Mouse (Mus musculus) CD4-positive, CD25-positive, alpha-beta regulatory T cell, adult 2 months (primary cell): ENCODE measurements around the gene Mcu.
A peak's percentile ranks its signal among the peaks of the same experiment; 100 is the strongest.

ENCODE experiments used
- DNase-seq: peaks from one replicate; pipeline ENCODE4 v3.0.0-alpha.2; 2012; ENCODE audit warnings: low read depth, low spot score

Mcu gene

DNA sequence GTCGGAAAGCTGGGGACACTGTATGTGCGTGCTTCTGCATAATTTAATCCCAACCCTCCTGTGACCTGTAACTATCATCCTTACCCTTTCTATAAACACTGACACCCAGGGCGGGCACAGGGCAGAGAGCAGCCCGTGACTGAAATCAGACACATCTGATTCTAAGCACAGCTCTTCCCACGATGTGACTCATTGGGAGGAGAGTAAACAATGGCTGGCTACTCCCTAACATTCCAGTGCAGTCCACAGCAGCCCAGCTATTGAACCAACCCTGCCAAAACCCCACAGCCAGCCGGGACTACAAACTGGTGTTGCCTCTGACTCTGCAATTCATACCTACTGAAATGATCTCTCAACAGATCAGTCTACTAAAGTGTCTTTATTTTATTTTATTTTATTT lies 78.9 kb downstream of the Mcu start:
- DNase-seq = no peak

DNA sequence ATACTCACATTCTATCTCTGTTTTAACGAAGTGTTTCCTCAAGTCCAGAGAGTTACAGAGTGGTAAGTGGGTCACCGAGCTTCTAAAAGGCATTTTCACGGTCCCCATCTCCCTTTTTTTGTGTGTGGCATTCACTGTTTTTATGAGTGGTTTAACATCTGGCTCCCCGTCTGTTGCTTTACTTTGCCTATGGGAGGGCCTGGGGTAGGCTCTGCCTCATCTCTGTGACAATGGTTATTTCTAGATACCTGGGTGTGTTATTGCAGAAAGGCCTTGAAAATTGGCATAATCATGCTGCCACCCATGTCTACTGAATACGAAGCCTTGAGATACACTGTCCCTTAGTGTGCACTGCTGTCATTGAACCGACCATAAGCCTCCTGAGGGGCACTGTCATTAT lies 84.2 kb downstream of the Mcu start:
- DNase-seq = no peak

DNA sequence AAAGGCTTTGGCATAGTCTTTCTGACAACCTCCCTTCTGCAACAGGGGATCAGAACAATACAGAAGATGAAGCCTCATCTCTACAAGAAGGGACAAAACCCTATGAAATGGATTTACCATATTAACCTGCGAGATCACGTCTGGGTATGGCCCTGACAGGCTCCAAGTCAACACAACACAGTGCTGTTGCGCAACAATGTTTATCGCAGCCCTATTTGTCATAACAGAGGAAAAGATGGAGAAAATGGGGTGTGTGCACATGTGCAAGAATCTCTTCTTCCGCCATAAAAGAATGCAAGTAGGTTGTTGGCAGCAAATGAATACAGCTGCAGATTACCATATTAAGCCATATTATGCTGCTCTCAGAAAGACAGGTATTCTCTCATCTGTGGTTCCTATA lies 88.7 kb downstream of the Mcu start:
- no peak for DNase-seq

DNA sequence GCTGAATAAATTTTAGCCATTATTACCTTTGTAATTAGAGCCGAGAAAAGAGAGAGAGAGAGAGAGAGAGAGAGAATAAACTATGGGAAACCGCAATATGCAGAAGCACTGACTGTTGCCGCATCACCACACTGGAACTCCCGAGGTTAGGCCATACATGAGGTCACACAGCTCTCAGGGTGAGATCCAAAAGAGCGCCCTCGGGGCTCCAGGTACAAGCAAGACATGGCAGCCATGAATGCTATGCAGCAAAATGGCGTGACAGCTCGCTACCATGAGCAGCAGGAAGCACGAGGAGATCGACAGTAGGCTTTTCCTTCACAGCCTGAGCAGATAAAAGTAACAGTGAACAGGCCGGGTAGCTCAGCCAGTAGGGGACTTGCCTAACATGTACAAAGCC lies 89.2 kb downstream of the Mcu start:
- no peak for DNase-seq

DNA sequence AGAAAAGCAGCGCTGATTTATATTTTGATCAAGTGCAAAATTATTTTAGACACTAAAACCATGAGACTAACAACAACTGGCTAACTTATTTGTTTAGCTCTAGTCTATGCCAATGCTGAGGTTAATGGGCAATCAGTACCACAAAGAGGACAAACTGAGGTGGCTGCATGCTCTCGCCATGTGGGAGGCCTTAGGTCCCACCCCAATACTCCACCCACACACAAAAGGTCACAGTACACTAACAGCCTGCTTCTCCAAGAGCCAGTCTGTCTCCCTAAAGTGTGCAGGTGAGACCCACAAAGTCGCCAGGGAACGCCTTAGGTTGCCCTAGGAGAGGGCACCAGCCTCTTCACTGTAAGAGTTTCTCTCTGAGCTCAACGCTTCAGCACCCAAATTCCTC lies 91.8 kb downstream of the Mcu start:
- no peak for DNase-seq

DNA sequence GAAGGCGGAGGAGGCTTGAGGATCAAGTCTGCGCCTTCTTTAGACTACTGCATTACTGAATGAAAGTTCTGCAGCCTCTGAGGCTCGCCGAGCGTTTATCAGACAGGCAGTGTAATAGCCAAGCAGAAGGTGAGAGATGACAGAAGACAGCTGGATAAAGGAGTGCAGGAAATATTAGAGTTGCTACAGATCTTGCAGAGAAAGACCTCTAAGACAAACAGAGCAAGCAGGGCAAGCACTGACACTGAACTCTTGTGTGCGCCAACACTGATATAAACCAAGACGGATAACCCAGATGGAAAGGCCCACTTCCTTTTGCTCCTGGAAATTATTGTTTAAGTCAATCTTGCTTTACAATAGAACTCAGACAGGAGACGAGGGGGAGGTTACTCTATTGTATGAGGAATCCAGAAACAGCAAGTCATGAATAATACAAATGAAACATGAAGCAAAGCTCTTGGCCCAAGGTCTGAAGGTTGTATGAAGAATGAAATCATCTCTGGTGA lies 92.6 kb downstream of the Mcu start:
- no peak for DNase-seq

DNA sequence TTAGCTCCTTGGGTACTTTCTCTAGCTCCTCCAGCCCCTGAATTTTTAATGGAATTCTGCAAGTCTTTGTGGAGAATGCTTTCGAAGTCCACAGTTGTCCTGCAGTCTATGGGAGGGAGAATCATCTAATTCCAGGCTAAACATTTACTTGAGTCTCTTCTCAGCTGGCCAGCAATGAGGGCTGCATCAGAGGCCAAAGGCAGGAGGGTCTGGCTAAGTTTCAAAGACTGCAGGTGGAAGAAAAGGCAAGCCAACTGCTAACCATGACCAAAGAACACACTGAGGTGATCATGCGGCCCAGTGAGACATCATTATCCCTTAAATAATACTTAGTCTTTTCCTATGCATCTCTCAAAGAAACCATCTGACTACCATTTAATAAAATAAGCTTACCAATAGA lies 95.8 kb downstream of the Mcu start:
- no peak for DNase-seq

DNA sequence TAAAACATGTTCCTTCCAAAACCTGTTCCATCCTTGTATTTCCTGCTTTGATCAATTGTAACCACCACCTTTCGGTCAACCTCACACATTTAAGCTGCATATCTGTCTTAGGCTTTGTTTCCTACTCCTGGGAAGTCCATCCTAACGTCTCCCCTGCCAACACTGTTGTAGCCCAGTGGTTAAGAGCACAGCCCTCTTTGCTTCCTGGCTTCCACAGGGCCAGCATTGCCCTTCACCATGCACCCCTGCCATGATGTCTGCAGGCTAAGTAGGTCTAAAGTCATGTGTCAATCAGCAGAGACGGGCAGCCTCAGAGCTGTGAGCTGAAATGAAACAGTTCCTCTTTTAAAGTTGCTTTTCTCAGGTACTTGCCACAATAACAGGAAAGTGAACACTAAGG lies 97.1 kb downstream of the Mcu start:
- DNase-seq = no peak

DNA sequence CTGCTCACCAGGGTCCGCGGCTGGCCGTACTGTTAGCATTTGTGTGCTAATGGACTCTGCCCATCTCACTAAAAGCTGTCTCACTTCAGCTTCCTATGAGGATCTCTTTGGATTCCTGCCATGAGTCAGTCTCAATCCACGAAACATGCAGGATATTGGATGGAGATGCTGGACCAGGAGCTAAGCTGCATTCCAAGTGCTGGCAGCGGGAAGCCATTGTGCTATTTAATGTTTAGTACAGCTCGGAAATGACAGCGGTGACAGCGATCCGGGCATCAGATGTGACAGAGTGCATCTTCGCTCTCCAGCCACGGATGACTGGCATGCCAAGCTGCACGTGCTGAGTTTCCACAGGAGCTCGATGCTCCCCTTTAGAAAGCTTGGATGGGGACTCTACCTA lies 99.3 kb downstream of the Mcu start:
- no peak for DNase-seq

DNA sequence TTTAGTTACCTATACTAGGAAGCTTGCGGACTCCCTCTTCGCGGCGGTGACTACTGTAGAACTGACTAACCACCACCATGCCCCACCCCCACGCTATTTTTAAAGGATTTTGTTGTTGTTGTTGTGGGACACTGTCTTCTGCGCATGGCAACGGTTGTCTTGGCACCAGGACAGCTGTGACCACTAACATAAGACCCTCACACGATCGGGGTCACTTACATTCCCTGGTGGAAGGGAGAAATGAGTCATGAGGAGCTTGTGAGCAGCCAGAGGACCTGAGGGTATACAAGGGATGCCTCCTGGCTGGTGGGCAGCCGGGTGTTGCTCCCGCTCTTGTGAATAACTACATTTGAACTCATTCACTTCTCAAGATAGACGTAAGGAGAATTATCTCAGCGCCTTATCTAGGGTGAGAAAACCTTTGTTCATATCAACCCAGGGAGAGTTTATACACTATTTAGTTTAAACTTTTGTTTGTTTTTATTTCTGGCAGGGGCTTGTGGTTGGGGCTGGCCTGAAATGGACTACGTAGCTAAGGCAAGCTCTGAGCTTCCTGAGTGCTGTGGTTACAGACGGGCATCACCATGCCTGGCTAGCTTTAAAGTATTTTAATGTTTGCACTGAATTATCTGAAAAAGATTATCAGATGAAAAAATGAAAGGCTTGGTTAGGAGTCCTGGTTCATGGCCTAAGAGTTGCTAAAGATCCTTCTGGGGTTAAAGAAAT lies 101.6 kb downstream of the Mcu start:
- DNase-seq = no peak

DNA sequence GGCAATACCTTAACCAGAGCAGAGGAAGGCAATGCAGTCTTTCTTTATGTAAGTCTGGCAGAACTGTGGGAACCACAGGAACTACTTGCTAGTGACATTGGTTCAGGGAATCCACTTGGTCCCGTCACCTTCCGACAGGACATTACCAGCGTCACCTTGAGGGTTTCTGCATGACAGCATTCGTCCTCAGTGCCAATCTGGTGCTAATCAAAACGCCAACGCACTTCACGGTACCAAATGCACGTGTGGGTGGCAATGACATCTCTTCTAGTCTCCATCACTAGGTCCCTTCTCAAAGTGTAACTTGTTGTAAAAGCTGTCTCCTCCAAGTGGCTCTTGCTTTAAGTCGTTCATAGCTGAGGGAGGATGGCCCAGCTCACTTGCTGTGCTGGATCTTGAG lies 104.3 kb downstream of the Mcu start:
- peak; percentile 50 for DNase-seq

DNA sequence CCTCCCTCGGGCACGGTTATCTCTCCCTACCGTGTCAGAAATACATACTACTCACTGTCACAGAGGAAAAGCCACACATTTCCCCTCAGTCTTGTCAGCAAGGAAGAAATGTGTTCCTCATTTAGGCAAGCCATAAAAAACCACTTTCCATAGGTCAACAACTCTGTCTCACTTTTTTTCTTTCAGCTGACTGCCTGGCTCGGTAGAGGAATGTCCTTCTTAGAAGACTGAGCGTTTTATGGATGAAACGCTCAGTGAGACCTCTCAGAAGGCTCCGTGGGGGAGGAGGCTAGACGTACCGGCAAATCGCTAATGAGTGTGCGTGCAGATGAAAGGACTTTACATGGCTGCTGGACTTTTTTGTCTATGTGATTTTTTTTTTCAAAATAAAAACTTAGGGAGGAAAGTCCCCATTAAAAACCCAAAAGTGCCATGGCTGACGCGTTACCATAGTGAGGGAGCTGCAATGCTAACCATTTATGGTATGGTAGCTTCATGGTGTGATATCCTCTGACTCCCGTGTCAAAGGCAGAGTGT lies 105.0 kb downstream of the Mcu start:
- peak; percentile 65 for DNase-seq

DNA sequence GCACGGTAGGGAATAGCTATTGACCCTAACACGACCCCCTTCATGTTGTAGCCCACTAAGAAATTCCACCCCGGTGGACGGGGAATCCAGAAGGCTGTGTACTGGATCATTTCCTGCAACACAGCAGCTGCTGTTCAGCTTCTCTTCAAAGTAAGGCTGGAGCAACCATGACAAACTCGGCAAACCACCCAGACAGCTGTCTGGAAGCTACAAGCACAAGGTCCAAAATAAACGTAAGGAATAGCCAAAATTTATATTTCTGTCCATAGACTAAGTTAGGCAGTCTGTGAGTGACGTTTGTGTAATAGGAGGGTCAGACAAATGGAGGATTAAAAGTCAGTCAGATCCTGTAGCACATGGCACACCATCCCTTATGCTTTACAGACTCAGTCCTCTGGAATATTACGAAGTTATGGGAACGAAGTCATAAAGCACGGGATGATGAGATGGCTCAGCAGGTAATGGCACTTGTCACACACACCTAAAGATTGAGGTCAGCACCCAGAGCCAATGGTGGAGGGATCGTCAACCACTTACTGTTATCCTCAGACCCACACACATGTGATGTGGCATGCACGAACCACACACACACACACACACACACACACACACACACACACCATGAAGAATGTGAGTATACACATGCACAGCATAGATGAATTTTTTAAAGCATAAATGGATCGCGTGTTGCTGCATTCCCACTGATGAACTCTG lies 105.6 kb downstream of the Mcu start:
- DNase-seq = no peak

DNA sequence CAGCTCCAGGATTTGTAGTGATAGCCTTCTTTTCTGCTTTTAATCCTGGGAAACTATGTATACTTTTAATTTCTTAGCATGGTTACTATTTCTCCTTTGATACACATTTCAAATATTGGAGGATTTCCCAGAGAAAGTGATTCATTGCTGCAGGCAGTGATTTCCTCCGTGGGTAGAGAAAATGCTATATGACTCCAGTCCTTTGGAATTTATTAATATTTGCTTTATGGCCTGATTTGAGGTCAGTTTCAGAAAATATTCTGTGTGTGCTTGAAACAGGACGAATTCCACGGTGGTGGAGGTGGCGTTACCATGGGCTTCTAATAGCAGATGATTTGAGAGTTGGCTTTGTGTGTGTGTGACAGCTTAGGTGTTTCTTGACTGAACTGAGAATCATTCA lies 107.3 kb downstream of the Mcu start:
- no peak for DNase-seq

DNA sequence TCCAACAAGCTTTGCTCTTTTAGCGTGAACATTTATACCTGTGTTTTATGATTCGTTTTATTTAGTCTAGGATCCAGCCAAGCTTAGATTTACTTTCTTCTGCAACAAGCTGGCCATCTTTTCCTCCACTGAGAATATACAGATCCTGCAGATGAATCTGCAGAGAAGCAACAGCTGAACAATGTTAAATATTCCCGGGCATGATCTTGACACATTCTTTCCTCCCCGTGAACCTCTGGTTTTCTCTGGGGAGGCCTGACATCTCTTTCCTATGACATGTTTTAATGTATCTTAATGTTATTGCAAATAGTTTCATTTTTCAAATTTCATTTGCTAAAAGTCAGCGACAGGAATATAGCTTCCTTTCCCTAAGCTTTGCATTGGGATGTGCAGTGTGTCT lies 109.8 kb downstream of the Mcu start:
- no peak for DNase-seq

DNA sequence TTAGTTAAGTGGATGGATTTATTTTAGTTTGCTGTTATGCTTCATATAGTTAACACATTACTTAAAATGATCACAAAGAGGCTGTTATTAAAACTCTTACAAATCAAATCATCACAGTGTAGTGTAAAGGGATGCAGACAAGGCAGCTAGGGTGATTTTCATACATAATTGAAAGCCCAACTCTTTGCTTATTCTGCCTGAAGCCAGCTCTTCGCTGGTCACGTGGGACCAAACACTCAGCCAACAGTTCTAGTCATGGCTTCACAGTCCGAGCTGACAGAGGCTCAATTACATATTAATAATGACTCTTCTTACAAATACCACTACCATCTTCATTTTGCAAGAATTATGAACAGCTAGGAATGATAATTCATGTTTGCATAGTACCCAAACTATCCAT lies 112.2 kb downstream of the Mcu start:
- DNase-seq = no peak

DNA sequence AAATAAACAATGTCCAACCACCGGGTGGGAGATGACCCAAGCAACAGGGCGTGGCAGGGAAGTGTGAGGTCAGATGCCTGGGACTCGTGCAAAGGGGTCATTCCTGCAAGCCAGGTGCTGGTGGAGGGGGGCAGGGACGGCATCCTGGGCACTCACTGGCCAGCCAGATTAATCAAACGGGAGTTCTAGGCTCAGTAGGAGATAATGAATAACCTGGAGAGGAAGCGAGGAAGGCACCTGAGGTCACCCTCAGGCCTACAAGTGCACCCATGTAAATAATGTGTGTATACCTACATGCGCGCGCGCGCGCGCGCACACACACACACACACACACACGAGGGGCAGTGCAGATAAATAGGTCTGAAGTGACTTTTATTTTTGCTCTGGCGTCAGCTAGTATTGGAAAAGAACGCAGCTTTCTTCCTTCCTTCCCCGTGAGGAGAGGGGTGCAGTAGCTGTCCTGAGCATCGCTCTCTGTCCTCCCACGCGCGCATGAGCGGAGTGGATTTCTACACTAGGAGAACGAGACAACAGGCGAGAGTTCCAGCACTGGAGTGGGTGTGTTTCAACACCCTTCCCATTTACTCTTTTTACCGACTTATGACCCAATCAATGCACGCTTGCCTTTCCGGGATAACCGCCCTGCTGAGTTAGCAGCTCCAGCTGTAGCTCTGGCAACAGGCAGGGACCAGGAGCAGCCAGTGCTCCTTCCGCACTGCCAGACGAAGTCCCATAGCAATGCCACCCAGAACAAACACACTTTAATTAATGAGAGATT lies 112.9 kb downstream of the Mcu start:
- DNase-seq = no peak

DNA sequence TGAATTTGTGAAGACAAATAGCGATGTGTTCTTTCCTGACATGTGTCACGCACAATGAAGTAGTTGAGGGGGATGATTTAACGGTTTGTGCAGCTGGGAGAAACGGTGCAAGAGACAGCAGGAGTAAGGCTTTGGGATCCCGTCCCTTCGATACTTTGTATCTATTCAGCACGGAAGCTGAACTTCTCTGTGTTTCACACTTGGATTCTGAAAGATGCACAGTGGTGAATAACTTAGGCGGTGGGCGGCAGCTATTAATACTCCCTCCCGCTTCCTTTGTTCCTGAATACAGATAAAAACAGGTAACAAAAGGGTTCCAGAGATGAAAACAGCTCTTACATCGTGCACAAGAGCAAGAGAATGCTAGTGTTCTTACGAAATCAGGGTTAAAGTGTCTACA lies 114.1 kb downstream of the Mcu start:
- no peak for DNase-seq

DNA sequence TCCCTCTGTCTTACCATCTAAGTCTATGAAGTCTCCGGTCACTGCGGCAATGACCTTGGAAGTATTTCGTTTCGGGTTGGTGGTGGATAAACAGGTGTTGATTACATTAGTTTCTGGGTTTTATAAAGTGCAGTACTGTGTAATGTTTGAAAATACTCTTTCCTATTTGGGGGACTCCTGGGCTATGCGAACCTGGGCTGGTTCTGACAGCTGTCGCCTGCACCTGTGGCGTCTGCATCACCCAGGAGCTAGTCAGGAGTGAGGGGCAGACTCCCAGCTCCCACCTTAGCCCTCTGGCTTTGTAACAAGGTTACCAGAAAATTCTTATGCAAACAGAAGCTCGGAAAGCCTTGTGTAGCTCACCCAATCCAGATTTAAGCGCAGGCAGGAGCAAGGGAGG lies 114.7 kb downstream of the Mcu start:
- no peak for DNase-seq

DNA sequence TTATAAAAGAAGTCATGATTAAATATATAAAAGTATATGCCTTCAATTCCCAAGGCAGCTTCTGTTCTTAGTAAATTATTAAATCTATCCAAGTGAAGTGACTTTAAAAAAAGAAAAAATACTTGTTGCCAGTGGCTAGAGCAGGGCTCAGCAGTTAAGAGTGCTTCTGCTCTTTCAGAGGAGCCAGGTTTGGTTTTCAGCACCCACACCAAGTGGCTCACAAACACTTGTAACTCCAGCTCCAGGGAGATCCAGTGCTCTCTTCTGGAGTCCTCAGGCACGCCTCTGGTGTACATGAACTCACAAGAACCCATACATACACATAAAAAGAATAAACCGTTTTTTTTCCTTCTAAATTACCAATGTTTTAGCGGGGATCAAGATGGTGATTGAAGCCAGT lies 116.3 kb downstream of the Mcu start:
- DNase-seq = no peak

DNA sequence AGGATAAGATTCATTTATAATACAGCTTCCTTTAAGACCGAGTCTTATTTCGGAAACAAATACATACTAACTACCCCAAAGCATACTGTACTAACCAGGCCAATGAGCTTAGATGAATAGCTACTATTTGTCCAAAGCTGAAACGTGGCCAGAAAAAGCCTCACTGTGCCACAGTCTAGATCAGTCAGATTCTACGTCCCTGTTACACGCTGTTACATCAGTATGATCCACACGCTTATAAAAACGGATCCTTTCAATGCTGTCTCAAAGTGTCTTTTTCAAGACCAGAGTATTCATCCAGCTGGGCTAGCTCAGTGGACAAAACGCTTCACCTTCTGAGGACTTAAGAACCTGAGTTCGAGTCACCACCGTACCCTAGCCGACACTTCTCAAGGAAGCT lies 119.5 kb downstream of the Mcu start:
- no peak for DNase-seq

DNA sequence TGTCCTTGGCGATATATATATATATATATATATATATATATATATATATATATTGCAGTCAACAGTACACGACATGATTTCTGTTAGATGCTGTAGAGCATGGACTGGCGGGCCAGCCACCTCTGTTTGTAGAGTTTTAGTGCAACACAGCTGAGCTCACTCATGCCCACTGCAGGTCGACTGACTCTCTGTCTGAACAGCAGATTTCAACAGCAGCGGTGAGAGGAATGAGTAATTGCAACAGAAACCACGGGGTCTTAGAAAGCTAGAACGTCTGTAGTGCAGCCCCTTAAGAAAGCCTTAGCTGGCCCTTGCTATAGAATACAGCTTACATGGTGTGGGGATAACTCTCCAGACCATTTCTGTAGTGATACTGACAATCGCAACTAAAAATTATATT lies 121.6 kb downstream of the Mcu start:
- no peak for DNase-seq
